Mouse (Mus musculus) heart, adult 8-10 months (tissue): ENCODE data around the gene Olfr523. TPM values are rescaled to one million over a fixed set of nuclear protein-coding genes. Genes with fewer than 3 reads are reported as not detected.
"Not testable (repeated sequence)": the region's sequence is repeated elsewhere in the genome, so short reads cannot be mapped to it uniquely, and the experiment has no call there.

Experiments
- DNase-seq: peaks from one replicate; pipeline ENCODE4 v3.0.0; 2022; ENCODE audit warnings: low spot score
- total RNA-seq, 4 experiments: library from RNA; stranded (reverse); gene quantifications; 2 replicates each; pipeline ENCODE4 v1.2.4; 2022

Olfr523 gene
- total RNA-seq: not detected

GRCm38 (mm10) chr7:140172936-140173335 is at the start of gene Olfr523:
TSS of gene Olfr523 (plus strand) at chr7:140173217.
- DNase-seq: no peak

- DNase-seq: no peak
Observed at GRCm38 (mm10) chr7:140124382-140124781, 48.6 kb upstream of the Olfr523 start.

DNA sequence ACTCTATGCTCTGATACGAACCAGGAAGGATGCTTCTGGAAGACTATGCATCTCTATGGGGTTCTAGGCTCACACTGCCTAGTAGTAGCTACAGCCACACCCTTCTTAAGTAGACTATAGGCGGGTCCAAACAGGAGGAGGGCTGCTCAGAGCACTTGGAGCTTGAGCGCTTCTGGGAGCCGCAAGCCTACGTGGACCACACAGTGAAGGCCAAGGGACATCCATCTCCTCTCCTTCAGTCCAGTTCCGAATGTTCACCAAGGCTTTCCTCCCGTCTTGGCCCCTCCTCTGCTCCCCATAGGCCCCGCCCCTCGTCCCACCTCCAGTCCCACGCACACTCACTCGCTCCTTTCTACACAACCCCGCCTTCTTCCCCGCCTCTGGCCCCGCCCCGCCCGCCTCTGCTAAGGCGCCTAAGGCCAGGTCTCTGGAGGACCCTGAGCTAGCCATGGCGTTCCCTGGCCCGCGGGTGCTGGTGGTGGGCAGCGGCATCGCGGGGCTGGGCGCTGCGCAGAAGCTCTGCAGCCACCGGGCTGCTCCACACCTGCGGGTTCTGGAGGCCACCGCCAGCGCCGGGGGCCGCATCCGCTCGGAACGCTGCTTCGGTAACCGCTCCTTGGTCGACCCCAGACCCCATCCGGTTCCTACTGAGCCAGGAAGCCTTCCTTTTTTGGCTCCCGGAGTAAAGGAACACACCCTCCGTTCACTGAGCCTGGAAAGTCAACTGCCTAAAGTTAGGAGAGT is 47.6 kb upstream of the Olfr523 start:
- peak; percentile 93 for DNase-seq

GRCm38 (mm10) chr7:140126022-140126350 is 47.0 kb upstream of the Olfr523 start:
- no peak for DNase-seq

DNA sequence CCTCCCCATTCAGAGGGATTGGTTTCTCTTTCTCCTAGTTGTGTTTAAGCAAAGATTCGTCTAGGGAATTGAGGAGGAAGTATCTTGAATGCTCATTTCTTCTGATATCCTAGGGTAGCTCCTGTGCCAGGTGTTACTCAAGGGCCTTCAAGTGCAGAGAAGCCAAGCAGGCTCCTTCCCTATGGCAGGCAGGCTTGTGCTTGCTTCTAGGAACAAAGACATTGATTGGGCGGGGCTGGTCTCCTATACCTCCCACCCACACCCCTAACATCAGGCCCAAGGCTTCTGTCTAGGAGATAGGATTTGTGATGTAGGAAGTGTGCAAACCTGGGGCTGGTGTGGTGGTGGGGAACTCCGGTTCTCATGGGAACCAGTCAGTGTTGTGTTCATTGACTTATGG is 46.1 kb upstream of the Olfr523 start:
- DNase-seq: no peak

DNA sequence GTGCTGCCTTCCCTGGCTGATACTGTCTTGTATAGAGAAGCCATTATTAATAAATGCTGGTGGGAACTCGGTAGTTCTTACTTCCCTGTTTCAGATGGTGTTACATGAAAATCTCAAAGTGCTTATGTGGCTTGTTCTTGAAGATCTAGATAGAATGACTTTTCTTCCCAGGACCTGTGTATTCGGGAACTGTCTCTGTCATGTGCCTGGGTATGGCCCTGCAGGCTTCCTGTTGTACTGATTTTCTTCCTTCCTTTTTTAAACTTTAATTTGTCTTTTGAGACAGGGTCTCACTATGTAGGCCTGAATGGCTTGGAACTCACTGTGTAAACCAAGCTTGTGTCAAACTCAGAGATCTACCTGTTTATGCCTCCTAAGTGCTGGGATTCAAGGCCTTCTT is 45.1 kb upstream of the Olfr523 start:
- no peak for DNase-seq

- DNase-seq: not testable (repeated sequence)
Observed at GRCm38 (mm10) chr7:140132184-140132583, 40.8 kb upstream of the Olfr523 start.

- DNase-seq: not testable (repeated sequence)
Observed at GRCm38 (mm10) chr7:140134033-140134432, 39.0 kb upstream of the Olfr523 start.

- no peak for DNase-seq
Observed at GRCm38 (mm10) chr7:140135106-140135770, 37.8 kb upstream of the Olfr523 start.

- peak; percentile 95 for DNase-seq
Observed at GRCm38 (mm10) chr7:140137135-140138020, 35.6 kb upstream of the Olfr523 start, which contains the start of gene Mtg1. TSS of gene Mtg1 (plus strand) at chr7:140137564.

DNA sequence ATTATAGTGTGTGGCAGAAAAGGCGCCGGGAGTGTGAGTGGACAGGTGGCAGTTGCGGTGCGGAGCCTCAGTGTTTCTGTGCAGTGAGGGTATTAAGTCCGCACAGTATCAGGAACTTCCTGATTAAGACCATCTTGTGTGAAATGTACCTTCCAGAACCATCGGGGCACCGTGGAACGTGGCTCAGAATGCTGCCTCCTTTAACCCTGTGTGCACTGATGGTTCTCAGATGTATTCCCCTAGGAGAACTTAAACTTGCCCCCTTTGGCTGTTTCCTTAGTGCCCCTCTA is 35.1 kb upstream of the Olfr523 start:
- no peak for DNase-seq

DNA sequence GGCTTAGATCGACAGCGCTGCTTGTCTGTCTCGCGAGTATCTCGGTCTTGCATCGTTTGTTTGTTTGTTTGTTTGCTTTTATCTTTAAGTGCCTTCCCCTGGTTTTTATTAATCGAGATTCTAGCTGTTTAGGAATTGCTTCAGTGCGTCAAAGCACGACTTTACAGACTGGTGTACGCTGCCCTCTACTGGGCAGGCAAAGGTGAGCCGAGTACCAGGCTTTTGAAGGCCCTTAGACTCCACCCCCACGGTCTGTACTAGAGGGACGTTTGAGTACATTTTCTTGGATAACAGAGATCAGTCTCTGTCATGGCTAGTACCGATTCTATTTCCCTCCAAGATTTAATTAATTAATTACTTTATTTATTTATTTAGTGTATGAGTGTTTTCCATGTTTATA is 31.7 kb upstream of the Olfr523 start:
- peak; percentile 69 for DNase-seq

- no peak for DNase-seq
Observed at GRCm38 (mm10) chr7:140144550-140144949, 28.5 kb upstream of the Olfr523 start.

- no peak for DNase-seq
Observed at GRCm38 (mm10) chr7:140153383-140153782, 19.6 kb upstream of the Olfr523 start.

DNA sequence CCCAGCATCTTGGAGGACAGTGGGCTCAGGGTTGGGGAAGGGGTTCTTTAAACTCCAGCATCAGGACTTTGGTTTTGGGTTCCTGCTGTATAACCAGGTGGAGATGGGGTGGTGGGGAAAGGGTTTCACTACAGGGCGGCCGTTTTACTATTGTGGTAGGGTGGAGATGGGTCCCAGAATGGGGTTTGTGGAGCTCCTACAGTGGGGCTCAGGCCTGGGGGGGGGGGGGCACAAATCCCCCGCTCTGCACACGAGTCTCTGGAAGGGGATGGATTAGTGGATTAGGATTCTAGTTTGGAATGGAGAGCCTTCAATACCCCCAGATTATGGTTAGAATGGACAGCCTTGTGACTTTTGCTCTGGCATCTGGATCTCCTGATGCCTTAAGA is 19.2 kb upstream of the Olfr523 start:
- DNase-seq: no peak

GRCm38 (mm10) chr7:140154218-140154927 is 18.6 kb upstream of the Olfr523 start, which contains the start of gene Sprn:
TSS of gene Sprn (minus strand) at chr7:140154877.
- DNase-seq: no peak

GRCm38 (mm10) chr7:140160363-140160762 is 12.7 kb upstream of the Olfr523 start:
- no peak for DNase-seq

DNA sequence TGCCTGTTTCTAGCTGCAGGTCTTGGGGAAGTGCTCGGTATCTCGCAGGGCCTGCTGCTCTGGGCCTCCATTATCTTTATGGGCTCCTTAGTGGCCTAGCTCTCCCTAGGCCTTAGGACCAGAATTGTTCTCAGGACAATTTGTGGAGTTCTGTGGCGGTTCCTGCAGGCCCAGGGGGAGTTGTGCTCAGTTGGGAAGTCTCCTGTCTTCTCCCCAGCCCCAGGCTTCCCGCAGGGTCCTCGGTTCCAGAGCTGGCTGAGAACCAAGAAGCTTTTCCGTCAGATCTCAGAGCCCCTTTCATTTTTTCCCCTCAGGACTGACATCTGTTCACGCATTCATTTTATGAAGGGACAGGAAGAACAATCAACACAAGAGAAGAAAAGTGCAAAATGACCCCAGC is 8.4 kb upstream of the Olfr523 start, which contains the start of gene Olfr522:
Olfr522 (minus strand) TSS at position 101 of the 400 bp plus-strand sequence.
- no peak for DNase-seq

DNA sequence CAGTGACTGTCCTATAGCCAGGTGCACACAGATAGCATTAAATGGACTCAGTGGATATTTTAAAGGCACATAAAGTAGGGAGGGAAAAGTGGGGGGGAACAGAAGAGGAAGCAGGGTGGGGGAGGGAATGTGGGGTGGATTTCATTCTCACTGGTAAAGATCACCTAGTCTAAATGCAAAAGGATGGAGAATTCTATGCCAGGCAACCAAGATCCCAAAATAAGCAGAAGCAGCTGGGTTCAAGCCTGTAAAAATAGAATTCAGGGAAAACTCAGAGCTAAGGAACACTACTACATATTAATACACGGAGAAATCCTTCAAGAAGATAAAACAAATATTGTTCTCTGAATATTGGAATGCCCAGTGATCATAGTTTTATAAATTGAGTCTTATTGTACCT is 5.1 kb upstream of the Olfr523 start:
- DNase-seq: no peak

DNA sequence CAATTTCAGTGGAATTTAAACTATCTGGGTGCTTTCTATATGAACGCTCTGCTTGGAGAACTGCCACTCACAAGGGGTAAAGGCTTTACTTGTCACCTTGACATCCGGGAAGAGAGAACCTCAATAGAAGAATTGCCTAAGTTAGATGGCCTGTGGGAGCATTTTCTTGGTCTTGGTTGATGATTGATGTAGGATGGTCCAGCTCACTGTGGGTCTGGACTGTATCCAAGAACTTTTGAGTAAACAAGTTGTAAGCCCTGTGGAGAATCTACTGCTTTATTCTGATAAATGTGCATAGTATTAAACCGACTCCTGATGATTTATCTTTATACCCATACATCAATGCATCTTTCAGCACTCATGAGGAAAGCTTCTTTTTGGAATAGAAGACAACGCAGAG is 3.6 kb upstream of the Olfr523 start:
- no peak for DNase-seq

GRCm38 (mm10) chr7:140170863-140171262 is 2.2 kb upstream of the Olfr523 start:
- no peak for DNase-seq

GRCm38 (mm10) chr7:140179176-140179575 is 6.2 kb downstream of the Olfr523 start:
- no peak for DNase-seq
